ENCODE assay signal across 8 mouse cellular contexts in genomic region chr8:48555546-48556141, GRCm38 (mm10).
DNase-seq lines count a peak whose midpoint lies in the region; ATAC-seq and TF ChIP-seq lines count a peak whose summit lies in the region.

No protein-coding gene starts in this region.

- TF ChIP-seq POLR2A in lung, adult 2 months (IDR thresholded peaks at IDR 0.05; ENCODE audit: borderline replicate concordance, extremely low read depth, low read depth, low read length), result no peak

- no peak for TF ChIP-seq CTCF in lung, adult 2 months (IDR thresholded peaks at IDR 0.05; ENCODE audit: insufficient read depth, low read length)
- TF ChIP-seq CTCF in midbrain, postnatal 0 days (IDR thresholded peaks at IDR 0.05), result peak; percentile 32

- peak overlapping the region; percentile 87 for H3K9ac ChIP-seq in hindbrain, embryonic 13.5 days
- H3K9ac ChIP-seq in midbrain, postnatal 0 days (replicated peaks; ENCODE audit: low read length, poor library complexity, severe bottlenecking), result peak overlapping the region; percentile 79

- peak overlapping the region; percentile 97 for H3K27ac ChIP-seq in hindbrain, embryonic 13.5 days
- H3K27ac ChIP-seq in midbrain, postnatal 0 days (ENCODE audit: low read depth, low read length), result peak overlapping the region; percentile 85

- H3K9me3 ChIP-seq in hindbrain, embryonic 13.5 days, result no peaks in the 10 kb centered on the region
- no peaks in the 10 kb centered on the region for H3K9me3 ChIP-seq in midbrain, postnatal 0 days (ENCODE audit: low read length)

- peak; percentile 88 for ATAC-seq in hindbrain, embryonic 13.5 days (ENCODE audit: low FRiP score)
- peak; percentile 83 for ATAC-seq in midbrain, postnatal 0 days (ENCODE audit: low FRiP score)

- intact Hi-C loops in left cerebral cortex, postnatal 14 days (cut with DNase I), result loop anchor here (5.0 kb wide), 1 partner anchor 287 kb away; the partner anchor contains the start of gene Tenm3

- peak; percentile 3 for DNase-seq in lung, adult 2 months
- no peak for DNase-seq in lung, postnatal 14 days
- DNase-seq in cerebellum, postnatal 14 days, result peak; percentile 40 to 58
- peak; percentile 38 to 41 for DNase-seq in frontal cortex, postnatal 25 days (ENCODE audit: low spot score in 2 of 2)
- DNase-seq in left cerebral cortex, postnatal 14 days (ENCODE audit: low spot score in 2 of 2), result peak; percentile 49 to 53
- DNase-seq in midbrain, postnatal 0 days (ENCODE audit: low spot score), result peak; percentile 62
- DNase-seq in urinary bladder, postnatal 25 days (ENCODE audit: low spot score), result peak; percentile 28

- H3K27me3 ChIP-seq in hindbrain, embryonic 13.5 days, result no peaks in the 10 kb centered on the region
- no peaks in the 10 kb centered on the region for H3K27me3 ChIP-seq in midbrain, postnatal 0 days (ENCODE audit: insufficient read depth, low read length)

- H3K36me3 ChIP-seq in hindbrain, embryonic 13.5 days, result no peaks in the 10 kb centered on the region
- H3K36me3 ChIP-seq in midbrain, postnatal 0 days (ENCODE audit: insufficient read depth, low read length), result no peaks in the 10 kb centered on the region

- H3K4me1 ChIP-seq in lung, adult 2 months (ENCODE audit: control insufficient read depth, insufficient read depth, low read length), result no peaks in the 10 kb centered on the region
- peaks cover 22% of the 10 kb centered on the region; the same call in 1 of the 2 replicates for H3K4me1 ChIP-seq in hindbrain, embryonic 13.5 days (replicated peaks)
- H3K4me1 ChIP-seq in midbrain, postnatal 0 days (ENCODE audit: insufficient read depth, low read length), result no peaks in the 10 kb centered on the region

- H3K4me3 ChIP-seq in lung, adult 2 months (replicated peaks; ENCODE audit: extremely low read depth, low read depth, low read length), result peak overlapping the region; percentile 2
- peak overlapping the region; percentile 78 for H3K4me3 ChIP-seq in hindbrain, embryonic 13.5 days
- peak overlapping the region; percentile 87 for H3K4me3 ChIP-seq in midbrain, postnatal 0 days (ENCODE audit: low read depth, low read length)

- peak overlapping the region; percentile 82 for H3K4me2 ChIP-seq in hindbrain, embryonic 13.5 days
- peak overlapping the region; percentile 83 for H3K4me2 ChIP-seq in midbrain, postnatal 0 days (ENCODE audit: low read depth, low read length, poor library complexity, severe bottlenecking)

- 1% methylated on average over 54 of the region's 55 CpGs for WGBS in lung, adult 2 months
- under 1% methylated on average over 55 of the region's 55 CpGs for WGBS in hindbrain, embryonic 13.5 days
- WGBS in midbrain, postnatal 0 days, result 0% methylated on average over 38 of the region's 55 CpGs

Comparison
In these comparisons a context has a peak if more than half of its experiments do, and no peak if none do; other contexts are left out.
1. H3K4me3 ChIP-seq: peak in every context shown above with its lines; median percentile 87 in midbrain, postnatal 0 days; 78 in hindbrain, embryonic 13.5 days; 2 in lung, adult 2 months.